Mouse (Mus musculus) left cerebral cortex, postnatal 14 days (tissue): ENCODE measurements around the gene Sem1. TPM values are rescaled to one million over a fixed set of nuclear protein-coding genes. Genes with fewer than 3 reads are reported as not detected.
"Not testable (repeated sequence)": the region's sequence is repeated elsewhere in the genome, so short reads cannot be mapped to it uniquely, and the experiment has no call there.

Experiments
- DNase-seq, 2 experiments: peaks; one replicate each; pipeline ENCODE4 v3.0.0; 2021 to 2022; ENCODE audit warnings: low spot score in 2 of 2, mixed read lengths in 1 of 2
- intact Hi-C: fragments of 180-260 bp; cut with DNase I; formaldehyde crosslinking; loops from one replicate; pipeline ENCODE4 v1.15.1; 2025
- total RNA-seq, 2 experiments: library from RNA; stranded (reverse); gene quantifications; 2 replicates each; pipeline ENCODE4 v1.2.3; 2021

Gene Sem1
- total RNA-seq, 2 experiments from 2014 or later: 47.1 to 52.9 TPM

DNA sequence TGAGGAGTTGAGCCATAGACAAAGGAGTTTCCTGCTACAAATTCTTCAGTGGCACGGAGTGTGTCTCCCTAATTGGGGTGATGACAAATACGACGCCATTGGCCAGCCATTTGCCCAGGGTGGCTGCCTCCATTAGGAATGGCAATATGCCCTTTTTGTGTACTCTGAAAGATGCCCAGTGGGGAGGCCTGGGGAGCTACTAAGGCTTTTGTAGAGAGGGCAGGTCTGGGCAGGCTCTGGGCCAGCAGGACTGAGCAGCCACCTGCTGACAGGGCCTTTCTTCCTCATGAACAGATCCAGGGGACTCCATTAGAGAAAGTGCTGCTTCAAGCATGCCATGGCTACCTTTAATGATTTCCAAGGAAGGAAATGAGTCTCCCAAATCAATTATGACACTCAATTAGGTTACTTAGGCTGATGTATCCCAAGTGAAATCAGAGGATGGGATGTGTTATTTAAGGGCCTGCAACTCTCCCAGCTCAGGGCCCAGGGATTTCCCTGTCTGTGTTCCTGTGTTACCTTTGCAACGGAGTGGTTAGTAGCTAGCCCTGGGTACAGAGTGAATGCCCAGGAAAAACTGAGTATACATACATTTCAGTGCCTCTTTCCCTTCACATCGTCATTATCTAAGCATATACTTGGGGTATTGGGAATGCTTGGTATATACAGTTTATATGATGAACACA lies 41.5 kb downstream of the Sem1 start:
- intact Hi-C loops: no loop called here
- DNase-seq: no peak

DNA sequence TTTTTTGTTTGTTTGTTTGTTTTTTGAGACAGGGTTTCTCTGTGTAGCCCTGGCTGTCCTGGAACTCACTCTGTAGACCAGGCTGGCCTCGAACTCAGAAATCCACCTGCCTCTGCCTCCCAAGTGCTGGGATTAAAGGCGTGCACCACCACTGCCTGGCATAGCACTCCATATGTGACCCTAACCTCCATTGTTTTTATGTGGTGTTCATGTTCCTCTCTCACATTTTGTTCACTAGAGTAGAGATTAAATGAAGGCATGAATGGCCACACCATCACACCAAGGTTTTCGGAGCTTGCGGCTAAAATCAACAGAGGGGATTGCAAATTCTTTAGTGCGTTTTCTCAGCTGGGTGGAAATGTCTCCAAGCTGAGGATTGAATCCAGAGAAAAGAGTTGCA lies 42.1 kb downstream of the Sem1 start:
- intact Hi-C loops, DNase-seq: not testable (repeated sequence)
